Mouse (Mus musculus): ENCODE data around the gene Fem1a.

The Fem1a gene

DNA sequence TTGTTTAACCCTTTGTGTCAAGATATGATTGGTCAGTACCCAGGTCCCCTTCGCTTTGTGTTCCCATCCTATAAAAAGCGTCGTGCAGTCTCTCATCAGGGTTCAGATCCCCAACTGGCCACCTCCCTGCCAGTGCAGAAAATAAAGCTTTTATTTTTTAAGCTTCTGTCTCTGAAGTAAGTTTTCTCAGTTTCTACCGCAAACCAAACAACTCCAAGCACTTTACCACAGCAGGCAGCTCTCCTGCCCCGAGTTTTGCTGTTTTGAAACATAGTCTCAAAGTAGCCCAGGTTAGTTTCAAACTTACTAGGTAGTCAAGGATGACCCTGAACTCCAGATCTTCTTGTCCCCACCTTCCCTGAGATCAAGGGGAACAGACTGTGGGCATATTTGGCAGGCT, 21.7 kb downstream of the Fem1a start:
- no peak for DNase-seq (ENCODE audit: low spot score in 2 of 2)

DNA sequence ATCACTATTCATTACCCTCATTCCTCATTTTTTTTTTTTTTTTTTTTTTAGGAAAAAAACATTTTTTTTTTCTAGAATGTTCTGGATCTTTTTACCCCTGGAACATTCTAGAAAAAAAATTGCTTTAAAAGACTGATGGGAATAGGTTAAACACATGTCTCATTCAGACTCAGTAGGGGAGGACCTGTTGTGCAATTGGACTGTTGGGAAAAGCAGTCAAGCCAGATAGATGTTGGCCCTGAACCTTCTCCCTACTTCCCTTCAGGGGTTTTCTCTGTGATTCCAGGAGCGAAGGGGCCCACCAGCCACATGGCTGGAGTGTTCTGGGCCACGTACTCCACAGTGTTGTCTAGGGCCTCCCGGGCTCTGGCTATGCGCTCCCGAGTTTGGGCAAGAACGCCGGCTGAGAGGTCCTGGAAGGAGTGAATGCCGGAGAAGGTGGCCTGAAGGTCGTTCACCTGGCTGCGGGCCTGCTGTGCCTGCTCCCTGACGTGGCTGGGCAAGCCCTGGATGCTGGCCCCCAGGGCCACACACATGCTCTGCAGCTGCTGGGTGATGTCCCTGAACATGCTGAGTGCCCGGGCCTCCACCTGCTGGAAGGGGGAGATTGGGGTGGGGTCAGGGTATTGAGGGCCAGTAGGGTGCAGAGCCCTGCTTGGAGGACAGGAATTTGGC, 23.0 kb downstream of the Fem1a start:
- DNase-seq (ENCODE audit: low spot score in 2 of 2): no peak

- DNase-seq (ENCODE audit: low spot score in 2 of 2): no peak
Observed at GRCm38 (mm10) chr17:56281193-56281592, 24.6 kb downstream of the Fem1a start.

- DNase-seq (ENCODE audit: low spot score in 2 of 2): no peak
Observed at GRCm38 (mm10) chr17:56282802-56283201, 26.2 kb downstream of the Fem1a start.

- no peak for DNase-seq (ENCODE audit: low spot score in 2 of 2)
Observed at GRCm38 (mm10) chr17:56283316-56283715, 26.7 kb downstream of the Fem1a start.

DNA sequence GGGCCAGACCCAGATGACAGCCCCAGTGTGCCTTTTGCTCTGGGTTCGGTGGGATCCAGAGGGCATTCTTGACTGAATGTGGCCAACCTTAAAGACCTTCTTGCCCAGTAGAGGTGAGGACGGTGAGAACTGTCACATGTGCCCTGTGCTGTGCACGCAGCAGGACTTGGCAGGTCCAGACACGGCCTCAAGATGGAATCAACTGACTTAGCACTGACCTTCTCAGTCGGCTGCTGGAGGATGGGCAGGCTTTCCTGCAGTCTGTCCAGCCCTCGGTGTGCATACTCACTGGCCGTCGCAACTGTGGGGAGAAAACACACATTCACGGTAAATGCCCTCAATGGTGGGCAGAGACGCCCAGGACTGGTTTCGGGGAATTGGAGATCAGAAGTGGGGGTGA, 29.4 kb downstream of the Fem1a start:
- no peak for DNase-seq (ENCODE audit: low spot score in 2 of 2)

DNA sequence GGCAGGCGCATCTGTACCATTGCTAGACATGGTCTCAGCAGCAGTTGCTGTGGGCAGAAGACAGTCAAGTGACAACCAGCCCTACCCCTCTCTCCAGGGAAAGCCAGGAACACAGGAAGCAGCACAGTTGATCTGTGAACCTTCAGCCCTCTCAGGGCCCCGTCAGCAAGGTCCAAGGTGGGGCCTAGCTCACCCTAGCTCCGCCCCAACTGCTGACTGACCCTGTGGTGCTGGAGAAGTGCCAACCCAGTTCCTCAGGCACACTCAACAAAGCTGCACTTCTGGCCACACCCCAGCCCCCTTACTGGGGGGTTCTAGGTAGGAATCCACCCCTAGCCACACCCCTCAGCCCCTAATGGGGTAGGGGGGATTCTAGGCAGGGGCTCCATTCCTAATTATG, 31.2 kb downstream of the Fem1a start:
- no peak for DNase-seq (ENCODE audit: low spot score in 2 of 2)

DNA sequence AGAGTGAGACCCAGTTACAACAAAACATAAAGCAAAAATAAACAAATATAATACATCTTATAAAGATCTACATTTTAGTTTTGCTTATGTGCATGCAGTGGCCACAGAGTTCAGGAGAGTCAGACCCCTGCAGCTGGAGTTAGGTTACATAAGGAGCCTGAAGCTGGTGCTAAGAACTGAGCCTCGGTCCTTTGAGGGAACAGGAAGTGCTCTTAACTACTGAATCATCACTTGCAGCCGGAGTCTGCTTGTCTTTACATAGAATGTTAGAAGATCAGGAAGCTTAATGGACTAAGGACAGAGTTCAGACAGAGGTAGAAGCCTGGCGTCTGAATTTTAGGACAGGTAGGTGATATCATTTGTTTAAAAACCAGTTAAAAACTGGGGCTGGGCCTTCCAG, 32.3 kb downstream of the Fem1a start:
- DNase-seq (ENCODE audit: low spot score in 2 of 2): no peak

DNA sequence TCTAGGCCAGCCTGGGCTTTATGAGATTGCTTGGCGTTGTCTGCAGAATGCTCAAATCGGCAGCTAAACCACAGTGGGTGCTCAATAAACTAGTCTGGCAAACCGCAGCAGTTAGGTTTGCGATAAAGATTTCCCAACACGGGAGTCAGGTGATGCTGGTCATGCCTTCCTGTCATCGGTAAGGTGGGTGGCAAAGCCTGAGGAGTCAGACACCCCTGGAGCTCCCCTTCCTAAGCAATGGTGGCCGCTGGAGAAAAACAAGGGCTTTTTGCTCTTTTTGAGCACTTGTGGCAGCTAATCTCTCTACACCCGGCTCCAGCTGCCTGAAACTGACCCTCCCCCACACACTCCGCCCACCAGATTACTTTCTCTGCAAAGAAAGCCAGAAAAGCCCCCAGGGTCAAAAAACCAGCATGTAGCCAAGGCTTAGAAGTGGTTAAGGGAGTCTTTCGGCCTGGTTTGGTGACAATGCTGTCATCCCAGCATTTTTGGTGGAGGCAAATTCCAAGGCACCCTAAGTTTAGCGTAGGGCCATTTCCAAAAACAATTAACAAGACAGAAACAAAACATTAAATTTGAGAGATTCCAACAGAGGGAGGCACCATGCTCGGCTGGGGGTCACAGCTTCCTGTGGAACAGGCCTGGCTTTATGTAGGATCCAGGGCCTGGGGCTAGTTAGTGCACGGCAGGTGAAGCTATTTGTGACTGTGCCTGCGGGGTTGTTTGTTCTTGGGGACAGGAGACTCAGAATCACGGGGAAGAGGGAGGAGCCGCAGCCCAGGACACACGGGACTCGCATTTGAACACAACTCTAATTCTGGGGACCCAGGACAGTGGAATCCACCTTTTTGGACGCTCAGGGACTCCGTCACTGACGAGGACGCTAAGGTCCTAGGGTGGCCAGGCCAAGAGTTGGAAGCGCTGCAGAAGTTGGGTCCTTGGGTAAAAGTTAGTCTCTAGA, 33.0 kb downstream of the Fem1a start:
- DNase-seq (ENCODE audit: low spot score in 2 of 2): no peak

- peak; percentile 63 to 64 for DNase-seq (ENCODE audit: low spot score in 2 of 2)
Observed at GRCm38 (mm10) chr17:56290388-56291170, 34.0 kb downstream of the Fem1a start.

DNA sequence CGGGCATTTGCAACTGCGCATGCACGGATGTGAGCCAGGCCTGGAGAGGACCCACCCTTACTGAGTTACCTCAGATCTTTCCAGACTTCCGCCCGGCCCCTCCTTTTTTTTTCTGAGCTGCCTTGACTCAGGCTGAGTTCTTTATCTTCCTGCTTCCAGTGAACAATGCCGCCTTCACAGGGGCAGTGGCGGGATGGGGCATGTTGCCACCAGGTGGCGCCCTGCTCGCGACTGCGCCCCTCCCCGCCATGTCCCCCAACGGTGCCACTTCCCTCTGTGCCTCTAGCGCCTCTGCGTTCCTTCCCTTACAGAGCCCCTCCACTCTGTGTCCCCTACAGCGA, 34.5 kb downstream of the Fem1a start:
- peak; percentile 62 to 85 for DNase-seq (ENCODE audit: low spot score in 2 of 2)

GRCm38 (mm10) chr17:56291826-56292475, 35.3 kb downstream of the Fem1a start:
- no peak for DNase-seq (ENCODE audit: low spot score in 2 of 2)

DNA sequence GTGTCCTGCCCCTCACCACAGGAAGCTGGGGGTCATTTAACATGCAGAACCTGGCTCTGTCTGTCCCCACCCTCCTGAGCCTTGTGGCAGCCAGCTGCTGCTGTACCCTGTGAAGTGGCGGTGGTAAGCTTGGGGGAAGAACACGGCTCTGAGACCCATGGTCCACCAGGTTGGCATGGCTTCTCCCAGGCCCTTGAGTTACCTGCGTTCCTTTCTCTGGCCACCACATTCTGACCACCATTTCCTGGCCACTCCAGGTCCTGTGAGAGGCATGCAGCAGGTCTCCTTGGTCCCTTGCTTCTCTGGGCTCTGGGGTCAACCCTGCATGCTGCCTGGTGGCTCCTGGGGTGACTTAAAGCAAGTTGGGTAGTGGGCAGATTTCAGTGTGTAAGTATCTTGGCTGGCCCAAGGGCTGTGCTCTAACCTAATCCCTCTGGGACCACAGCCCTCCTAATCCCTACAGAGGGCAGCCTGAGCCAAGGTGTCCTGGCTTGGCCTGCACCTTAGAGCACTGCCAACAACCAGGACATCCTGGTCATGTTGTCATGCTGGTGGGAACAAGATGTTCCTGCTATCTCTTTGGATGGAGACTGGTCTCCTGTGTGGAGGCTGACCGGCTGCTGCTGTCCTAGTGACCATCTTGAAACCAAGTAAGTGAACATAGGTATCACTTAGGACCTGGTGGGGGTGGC, 36.1 kb downstream of the Fem1a start, which contains the start of gene Plin3:
Plin3 (minus strand) TSS at position 343 of the 692 bp plus-strand sequence.
- no peak for DNase-seq (ENCODE audit: low spot score in 2 of 2)

GRCm38 (mm10) chr17:56293291-56293690, 36.7 kb downstream of the Fem1a start:
- DNase-seq (ENCODE audit: low spot score in 2 of 2): no peak

DNA sequence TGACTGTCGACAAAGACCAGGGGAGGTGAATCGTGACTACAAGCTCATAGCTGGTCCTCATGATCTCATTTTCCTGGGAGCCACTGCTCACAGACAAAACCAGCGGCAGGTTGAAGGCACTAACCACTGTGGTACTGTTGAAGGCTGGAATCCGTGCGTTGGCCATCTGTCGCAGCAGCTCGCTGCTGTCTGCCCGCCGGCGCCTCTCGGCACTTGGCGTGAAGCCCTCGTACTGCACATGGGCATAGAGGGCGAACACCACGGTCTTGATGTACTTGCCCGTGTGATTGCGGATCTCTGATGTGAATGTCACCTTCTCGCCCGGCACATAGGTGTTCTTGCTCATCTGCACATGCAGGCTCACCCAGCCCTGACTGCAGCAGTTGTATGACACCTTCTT, 37.6 kb downstream of the Fem1a start:
- DNase-seq (ENCODE audit: low spot score in 2 of 2): peak in 1 of 2 experiments; percentile 79

GRCm38 (mm10) chr17:56296201-56296600, 39.6 kb downstream of the Fem1a start:
- no peak for DNase-seq (ENCODE audit: low spot score in 2 of 2)

DNA sequence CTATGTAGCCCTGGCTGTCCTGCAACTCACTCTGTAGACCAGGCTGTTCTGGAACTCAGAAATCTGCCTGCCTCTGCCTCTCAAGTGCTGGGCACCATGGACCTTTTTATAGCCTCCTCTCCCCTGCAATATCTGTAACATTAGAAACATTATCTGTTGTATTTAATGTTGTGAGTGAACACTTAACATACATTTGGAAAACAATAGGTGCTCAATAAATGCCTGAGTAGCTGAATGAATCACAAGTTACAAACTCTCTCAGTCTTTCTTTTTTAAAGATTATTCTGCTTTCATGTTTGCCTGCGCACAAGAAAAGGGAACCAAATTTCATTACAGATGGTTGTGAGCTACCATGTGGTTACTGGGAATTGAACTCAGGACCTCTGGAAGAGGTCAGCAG, 41.6 kb downstream of the Fem1a start:
- no peak for DNase-seq (ENCODE audit: low spot score in 2 of 2)

- no peak for DNase-seq (ENCODE audit: low spot score in 2 of 2)
Observed at GRCm38 (mm10) chr17:56300186-56300585, 43.6 kb downstream of the Fem1a start, which contains the start of gene Arrdc5. Gene Arrdc5, minus strand, starts transcription at chr17:56300286.

DNA sequence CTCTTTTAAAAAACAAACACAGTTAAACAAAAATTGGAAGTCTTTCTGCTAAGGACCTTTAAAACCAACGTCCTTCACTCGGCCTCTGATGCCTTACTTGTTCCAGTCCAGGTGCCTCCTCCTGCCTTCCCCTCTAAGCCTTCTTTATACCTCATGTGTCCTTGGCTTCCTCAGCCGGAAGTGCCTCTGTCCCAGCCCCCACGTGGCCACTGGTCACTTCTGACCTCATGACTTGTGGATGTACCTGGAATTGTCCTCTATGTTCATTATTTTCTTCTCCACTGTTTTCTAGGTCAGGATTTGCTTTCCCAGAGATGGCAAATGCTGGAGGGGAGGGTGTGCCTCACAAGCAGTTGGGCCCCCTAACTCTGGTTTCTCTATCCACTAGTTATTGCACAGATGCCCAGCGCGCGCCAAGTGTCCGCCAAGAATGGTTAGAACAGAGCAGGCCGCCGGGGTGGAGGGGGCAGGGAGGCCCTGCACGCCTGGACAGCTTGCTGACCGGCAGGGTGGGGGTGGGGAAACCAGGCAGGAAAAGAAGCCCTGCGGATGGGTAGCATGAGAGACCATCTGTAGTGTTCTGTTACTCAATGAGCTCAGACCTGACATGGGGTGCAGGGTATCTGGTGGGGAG, 45.9 kb downstream of the Fem1a start:
- peak in 1 of 2 experiments; percentile 36 for DNase-seq (ENCODE audit: low spot score in 2 of 2)

- peak in 1 of 2 experiments; percentile 63 for DNase-seq (ENCODE audit: low spot score in 2 of 2)
Observed at GRCm38 (mm10) chr17:56303160-56303846, 46.7 kb downstream of the Fem1a start, which contains the start of gene Uhrf1. Gene Uhrf1, plus strand, starts transcription at chr17:56303321.
